Mouse (Mus musculus) olfactory bulb, adult 2 months (tissue): ENCODE measurements around the gene Zscan29.

Experiments
- CTCF ChIP-seq: fragments of 200-500 bp; IDR thresholded peaks from 2 replicates; pipeline ENCODE4 v1.5.1; 2012; ENCODE audit warnings: low read depth, mild to moderate bottlenecking, low read length, moderate library complexity; ENCODE audit not compliant: insufficient read depth
- POLR2A ChIP-seq: fragments of 200-500 bp; IDR thresholded peaks from 2 replicates; pipeline ENCODE4 v1.6.1; 2012; ENCODE audit warnings: mild to moderate bottlenecking, low read depth, low read length, moderate library complexity; ENCODE audit not compliant: insufficient read depth

DNA sequence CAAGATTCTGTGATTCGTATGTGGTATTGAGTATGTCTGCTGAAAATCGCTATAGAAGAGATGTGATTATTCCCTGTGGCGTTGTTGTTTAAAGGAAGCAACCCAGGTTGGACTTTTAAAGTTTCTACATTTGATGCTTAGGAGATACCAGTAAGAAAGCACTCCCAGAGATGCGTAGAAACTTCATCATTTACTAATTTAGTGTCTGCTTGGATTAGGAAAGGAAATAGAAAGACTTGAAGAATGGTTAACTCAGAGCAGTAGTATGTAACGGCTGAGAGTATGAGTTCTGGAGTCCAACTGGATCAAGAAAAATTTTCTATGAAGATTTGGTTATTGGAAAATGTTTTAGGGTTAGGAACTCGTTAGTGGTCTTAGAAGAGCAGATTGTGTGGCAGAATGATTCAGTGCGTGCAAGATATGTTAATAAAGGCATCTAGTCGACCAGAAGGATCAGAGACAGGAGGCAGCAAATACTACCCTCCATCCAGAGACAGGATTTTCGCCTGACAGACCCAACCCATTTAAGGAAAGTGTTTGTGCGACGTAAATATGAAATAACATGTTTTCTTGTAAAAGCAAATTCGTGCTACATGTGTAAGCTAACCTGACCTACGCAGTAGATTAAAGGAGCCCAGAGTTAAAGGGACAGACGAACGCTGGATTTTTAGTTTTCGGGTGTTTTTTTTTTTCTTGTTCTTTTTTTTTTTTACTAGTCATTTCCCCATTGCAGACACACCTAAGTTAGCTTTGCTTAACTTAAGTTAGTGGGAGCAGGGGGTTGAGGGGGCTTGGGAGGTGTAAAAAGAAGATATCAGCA is 29.5 kb downstream of the Zscan29 start:
- no peak for TF ChIP-seq CTCF
- no peak for TF ChIP-seq POLR2A
